Mouse (Mus musculus) kidney, embryonic 16.5 days (tissue): ENCODE data around the gene Nob1. TPM values are rescaled to one million over a fixed set of nuclear protein-coding genes. Genes with fewer than 3 reads are reported as not detected.

ENCODE experiments used
- ATAC-seq: fragments of 200-750 bp; cut with Nextera tagmentation; 2 replicates; pipeline ENCODE4 v1.8.0; 2017; ENCODE audit warnings: moderate TSS enrichment; ENCODE audit not compliant: low FRiP score, low TSS enrichment
- H3K27ac ChIP-seq: fragments of 300-500 bp; sonication (generic); 2 replicates; pipeline ENCODE4 v1.5.1; 2014; ENCODE audit warnings: low read length
- H3K27me3 ChIP-seq: fragments of 300-500 bp; sonication (generic); 2 replicates; pipeline ENCODE4 v1.6.1; 2014; ENCODE audit warnings: low read length, control low read depth, mixed read lengths; ENCODE audit not compliant: insufficient read depth
- H3K36me3 ChIP-seq: fragments of 300-500 bp; sonication (generic); 2 replicates; pipeline ENCODE4 v1.6.1; 2014; ENCODE audit warnings: low read length, control low read depth, mixed read lengths; ENCODE audit not compliant: insufficient read depth
- H3K4me1 ChIP-seq: fragments of 300-500 bp; sonication (generic); 2 replicates; pipeline ENCODE4 v1.6.1; 2014; ENCODE audit warnings: low read length, control low read depth, mixed read lengths; ENCODE audit not compliant: insufficient read depth
- H3K4me2 ChIP-seq: fragments of 300-500 bp; sonication (generic); replicated peaks from 2 replicates; pipeline ENCODE4 v1.6.1; 2014; ENCODE audit warnings: low read depth, low read length
- H3K4me3 ChIP-seq: fragments of 300-500 bp; sonication (generic); 2 replicates; pipeline ENCODE4 v1.5.1; 2014; ENCODE audit warnings: mild to moderate bottlenecking, low read length
- H3K9ac ChIP-seq: fragments of 300-500 bp; sonication (generic); replicated peaks from 2 replicates; pipeline ENCODE4 v1.6.1; 2014; ENCODE audit warnings: low read length
- H3K9me3 ChIP-seq: fragments of 300-500 bp; sonication (generic); 2 replicates; pipeline ENCODE4 v1.6.1; 2016; ENCODE audit warnings: low read length, control low read depth
- WGBS: fragments of 180-500 bp; shearing (Covaris S2); extraction: QIAGEN DNeasy Blood & Tissue Kit; methylation state at CpG from one replicate; pipeline ENCODE4 v1.1.7; 2014; 5-methylcytosine and 5-hydroxymethylcytosine counted together
- polyA plus RNA-seq: library from polyadenylated mRNA; unstranded; fragments of >200 nt; fragmentation: Nextera tagmentation; extraction: Ambion mirVana; gene quantifications from 2 replicates; pipeline ENCODE4 v1.2.1, GENCODE M21; 2015

The Nob1 gene
- polyA plus RNA-seq, 1 experiment from 2014 or later, result 88.5 TPM

- Histone ChIP-seq H3K27me3 (no peaks in the 10 kb centered on the region), H3K9me3 (no peaks in the 10 kb centered on the region)
- 90% methylated on average over 4 of the region's 4 CpGs for WGBS
These were observed 43.2 kb downstream of the Nob1 start for GRCm38 (mm10) chr8:107381666-107382065.

DNA sequence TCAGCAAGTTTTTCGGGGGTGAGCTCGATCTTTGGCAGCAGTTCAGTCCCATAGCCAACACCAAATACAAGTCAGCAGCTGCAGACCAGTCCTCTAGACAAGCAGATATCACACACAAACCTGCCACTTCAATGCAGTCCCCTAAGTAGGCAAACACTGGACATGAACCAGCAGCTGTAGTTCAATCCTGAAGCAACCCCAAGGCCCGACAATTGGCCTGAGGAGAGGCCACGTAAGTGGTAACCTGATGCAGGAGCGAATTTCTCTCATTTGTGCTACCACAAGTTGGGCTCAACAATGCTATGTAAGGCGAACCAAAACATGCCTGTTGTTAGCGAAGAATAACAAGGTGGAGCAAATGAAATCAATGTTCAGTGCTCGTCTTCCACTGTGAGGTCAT is 44.1 kb downstream of the Nob1 start:
- H3K9ac ChIP-seq, result no peak overlapping the region
- H3K4me3 ChIP-seq, result no peak overlapping the region
- no peaks in the 10 kb centered on the region for H3K27me3 ChIP-seq
- H3K4me2 ChIP-seq, result no peak overlapping the region
- no peaks in the 10 kb centered on the region for H3K9me3 ChIP-seq
- no peak for ATAC-seq
- H3K27ac ChIP-seq, result no peak overlapping the region
- H3K36me3 ChIP-seq, result peaks cover 22% of the 10 kb centered on the region
- H3K4me1 ChIP-seq, result no peaks in the 10 kb centered on the region
- 94% methylated on average over 8 of the region's 8 CpGs for WGBS

More at GRCm38 (mm10) chr8:107381666-107382065, 43.2 kb downstream of the Nob1 start:
- Histone ChIP-seq H3K4me2 (no peak overlapping the region), H3K36me3 (peaks cover 21% of the 10 kb centered on the region), H3K9ac (no peak overlapping the region), H3K27ac (no peak overlapping the region), H3K4me3 (no peak overlapping the region), H3K4me1 (no peaks in the 10 kb centered on the region)
- ATAC-seq, result no peak

DNA sequence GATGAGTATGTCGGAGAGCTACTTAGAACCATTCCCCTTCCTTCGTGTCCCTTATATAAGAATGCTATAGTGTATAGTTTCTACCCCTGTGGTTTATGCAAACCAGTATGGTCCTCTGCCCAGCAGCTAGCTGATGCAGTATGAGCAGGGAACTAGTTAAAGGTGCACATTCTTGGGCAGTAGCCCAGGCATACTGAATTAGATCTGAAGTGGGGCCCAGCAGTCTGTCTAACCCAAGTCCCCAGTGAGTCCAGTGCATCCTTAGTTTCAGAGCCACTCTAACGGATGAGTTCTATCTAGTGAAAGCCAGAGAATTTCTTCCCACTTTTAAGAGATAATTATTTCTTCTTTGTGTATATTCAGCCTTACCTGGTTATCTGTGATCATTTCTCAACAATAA is 47.5 kb downstream of the Nob1 start:
- no peaks in the 10 kb centered on the region for H3K27me3 ChIP-seq
- 95% methylated on average over 3 of the region's 3 CpGs for WGBS
- ATAC-seq, result no peak
- H3K4me2 ChIP-seq, result no peak overlapping the region
- no peaks in the 10 kb centered on the region for H3K9me3 ChIP-seq
- peaks cover 34% of the 10 kb centered on the region for H3K36me3 ChIP-seq
- H3K4me3 ChIP-seq, result no peak overlapping the region
- H3K4me1 ChIP-seq, result no peaks in the 10 kb centered on the region
- H3K9ac ChIP-seq, result no peak overlapping the region
- H3K27ac ChIP-seq, result no peak overlapping the region

GRCm38 (mm10) chr8:107370311-107370710 is 54.5 kb downstream of the Nob1 start:
- 78% methylated on average over 4 of the region's 4 CpGs for WGBS
- Histone ChIP-seq H3K4me1 (no peaks in the 10 kb centered on the region), H3K9ac (no peak overlapping the region), H3K4me3 (no peak overlapping the region), H3K9me3 (no peaks in the 10 kb centered on the region), H3K27ac (no peak overlapping the region), H3K4me2 (no peak overlapping the region), H3K36me3 (peaks cover 59% of the 10 kb centered on the region), H3K27me3 (no peaks in the 10 kb centered on the region)
- ATAC-seq, result no peak

Other genes with a start within 250 kb of the Nob1 start
- 21.0 and 28.9 TPM in 2 replicates for gene Nfat5, start 131.6 kb downstream of the Nob1 start, polyA plus RNA-seq
- gene Nqo1, start 21.8 kb downstream of the Nob1 start, polyA plus RNA-seq, result 11.1 and 12.6 TPM in 2 replicates
- 44.8 and 50.0 TPM in 2 replicates for gene Wwp2, start 11.3 kb upstream of the Nob1 start, polyA plus RNA-seq
- gene Psmd7, start 163.4 kb upstream of the Nob1 start, polyA plus RNA-seq, result 237 and 246 TPM in 2 replicates